Mouse (Mus musculus) limb, embryonic 14.5 days (tissue): ENCODE data around the gene Rab11fip3. TPM values are rescaled to one million over a fixed set of nuclear protein-coding genes. Genes with fewer than 3 reads are reported as not detected.

ENCODE experiments used
- ATAC-seq: fragments of 200-750 bp; cut with Nextera tagmentation; 2 replicates; pipeline ENCODE4 v1.8.0; 2017; ENCODE audit warnings: low read depth, moderate number of reproducible peaks, moderate TSS enrichment; ENCODE audit not compliant: low FRiP score
- DNase-seq: peaks from one replicate; pipeline ENCODE4 v3.0.0-alpha.2; 2015; ENCODE audit warnings: low spot score
- H3K27ac ChIP-seq: fragments of 300-500 bp; sonication (generic); replicated peaks from 2 replicates; pipeline ENCODE4 v1.5.1; 2014; ENCODE audit warnings: low read depth, mild to moderate bottlenecking, low read length, moderate library complexity, mixed read lengths
- H3K27me3 ChIP-seq: fragments of 300-500 bp; sonication (generic); 2 replicates; pipeline ENCODE4 v1.6.1; 2014; ENCODE audit warnings: low read length, mixed read lengths; ENCODE audit not compliant: control insufficient read depth, insufficient read depth
- H3K36me3 ChIP-seq: fragments of 300-500 bp; sonication (generic); 2 replicates; pipeline ENCODE4 v1.6.1; 2014; ENCODE audit warnings: mild to moderate bottlenecking, low read length, moderate library complexity, mixed read lengths; ENCODE audit not compliant: control insufficient read depth, insufficient read depth
- H3K4me1 ChIP-seq: fragments of 300-500 bp; sonication (generic); 2 replicates; pipeline ENCODE4 v1.6.1; 2014; ENCODE audit warnings: antibody characterized with exemption, low read length, mixed read lengths; ENCODE audit not compliant: control insufficient read depth, insufficient read depth
- H3K4me2 ChIP-seq: fragments of 300-500 bp; sonication (generic); replicated peaks from 2 replicates; pipeline ENCODE4 v1.6.1; 2014; ENCODE audit warnings: low read depth, mild to moderate bottlenecking, low read length, moderate library complexity; ENCODE audit not compliant: severe bottlenecking
- H3K4me3 ChIP-seq: fragments of 300-500 bp; sonication (generic); replicated peaks from 2 replicates; pipeline ENCODE4 v1.5.1; 2014; ENCODE audit warnings: low read length
- H3K9ac ChIP-seq: fragments of 300-500 bp; sonication (generic); 2 replicates; pipeline ENCODE4 v1.6.1; 2014; ENCODE audit warnings: mild to moderate bottlenecking, low read depth, low read length, moderate library complexity; ENCODE audit not compliant: severe bottlenecking
- H3K9me3 ChIP-seq: fragments of 300-500 bp; sonication (generic); 2 replicates; pipeline ENCODE4 v1.6.1; 2016; ENCODE audit warnings: low read length; ENCODE audit not compliant: control insufficient read depth
- POLR2A ChIP-seq: fragments of 200-500 bp; IDR thresholded peaks from 2 replicates; pipeline ENCODE4 v1.8.0; 2012; ENCODE audit warnings: inconsistent platforms, mild to moderate bottlenecking, moderate library complexity, borderline replicate concordance; ENCODE audit not compliant: insufficient read depth, insufficient read length; ENCODE audit errors: extremely low read depth
- WGBS: fragments of 180-500 bp; shearing (Covaris S2); extraction: QIAGEN DNeasy Blood & Tissue Kit; methylation state at CpG from one replicate; pipeline ENCODE4 v1.1.7; 2014; 5-methylcytosine and 5-hydroxymethylcytosine counted together
- polyA plus RNA-seq, 2 experiments: library from polyadenylated mRNA; depleted of rRNA in 1 of 2; stranded (reverse) in 1 of 2; unstranded in 1 of 2; fragments of >200 nt; fragmentation: Nextera tagmentation in 1 of 2; extraction: Ambion mirVana in 1 of 2; gene quantifications; 2 replicates each; pipeline versions ENCODE4 v1.2.1 to v1.2.3; 2012 to 2014

The Rab11fip3 gene
- polyA plus RNA-seq, 2 experiments = 17.8 to 39.0 TPM

GRCm38 (mm10) chr17:25993489-25993888 lies 75.9 kb downstream of the Rab11fip3 start:
- H3K27me3 ChIP-seq = no peaks in the 10 kb centered on the region
- 93% methylated on average over 3 of the region's 3 CpGs for WGBS
- H3K36me3 ChIP-seq = peaks cover 75% of the 10 kb centered on the region
- H3K9me3 ChIP-seq = no peaks in the 10 kb centered on the region
- no peak overlapping the region for H3K27ac ChIP-seq
- no peak overlapping the region for H3K4me3 ChIP-seq
- ATAC-seq = no peak
- H3K4me1 ChIP-seq = no peaks in the 10 kb centered on the region
- TF ChIP-seq POLR2A = no peak
- DNase-seq = no peak
- H3K9ac ChIP-seq = no peak overlapping the region
- H3K4me2 ChIP-seq = no peak overlapping the region

- WGBS = 100% methylated on average over 4 of the region's 4 CpGs
- Histone ChIP-seq H3K27me3 (no peaks in the 10 kb centered on the region), H3K4me2 (no peak overlapping the region), H3K9me3 (no peaks in the 10 kb centered on the region), H3K9ac (no peak overlapping the region), H3K27ac (no peak overlapping the region), H3K4me3 (no peak overlapping the region), H3K4me1 (no peaks in the 10 kb centered on the region), H3K36me3 (peaks cover 70% of the 10 kb centered on the region)
- DNase-seq (no peak), ATAC-seq (no peak)
- TF ChIP-seq POLR2A = no peak
These were observed 77.1 kb downstream of the Rab11fip3 start for GRCm38 (mm10) chr17:25992274-25992673.

- Histone ChIP-seq H3K36me3 (peaks cover 59% of the 10 kb centered on the region), H3K4me3 (no peak overlapping the region), H3K4me1 (no peaks in the 10 kb centered on the region), H3K27me3 (no peaks in the 10 kb centered on the region), H3K4me2 (no peak overlapping the region), H3K9me3 (no peaks in the 10 kb centered on the region), H3K9ac (no peak overlapping the region), H3K27ac (no peak overlapping the region)
- ATAC-seq (no peak), DNase-seq (no peak)
- 86% methylated on average over 5 of the region's 5 CpGs for WGBS
- no peak for TF ChIP-seq POLR2A
These were observed 79.0 kb downstream of the Rab11fip3 start for GRCm38 (mm10) chr17:25990331-25990730.

GRCm38 (mm10) chr17:25985306-25986294 lies 83.8 kb downstream of the Rab11fip3 start, which contains the start of gene Capn15:
Capn15 (minus strand) TSS chr17:25985796.
- peak within 1 kb of the TSS; percentile 89 for H3K9ac ChIP-seq
- under 1% methylated on average over 90 of the region's 91 CpGs for WGBS
- H3K27me3 ChIP-seq = no peaks in the 10 kb centered on the region
- peak; percentile 99 for DNase-seq
- peak within 1 kb of the TSS; percentile 70 for H3K4me2 ChIP-seq
- H3K4me3 ChIP-seq = peak within 1 kb of the TSS; percentile 90
- ATAC-seq = peak; percentile 98
- peak within 1 kb of the TSS; percentile 83 for H3K27ac ChIP-seq
- no peaks in the 10 kb centered on the region for H3K9me3 ChIP-seq
- peaks cover 17% of the 10 kb centered on the region for H3K4me1 ChIP-seq
- peak; percentile 63; the same call in 1 of the 2 replicates for TF ChIP-seq POLR2A
- H3K36me3 ChIP-seq = peaks cover 19% of the 10 kb centered on the region

GRCm38 (mm10) chr17:25984556-25985305 lies 84.6 kb downstream of the Rab11fip3 start:
- H3K36me3 ChIP-seq = peaks cover 10% of the 10 kb centered on the region; the same call in 1 of the 2 replicates
- peak overlapping the region; percentile 89 for H3K9ac ChIP-seq
- TF ChIP-seq POLR2A = no peak
- no peak for DNase-seq
- peak overlapping the region; percentile 70 for H3K4me2 ChIP-seq
- H3K27me3 ChIP-seq = no peaks in the 10 kb centered on the region
- 11% methylated on average over 17 of the region's 17 CpGs for WGBS
- H3K4me3 ChIP-seq = peak overlapping the region; percentile 90
- H3K4me1 ChIP-seq = peaks cover 17% of the 10 kb centered on the region
- H3K9me3 ChIP-seq = no peaks in the 10 kb centered on the region
- H3K27ac ChIP-seq = peak overlapping the region; percentile 83
- no peak for ATAC-seq
